Mouse (Mus musculus): ENCODE results near the gene Olfr1015. TPM values are rescaled to one million over a fixed set of nuclear protein-coding genes. Genes with fewer than 3 reads are reported as not detected.

Gene Olfr1015
- not detected in 2 replicates for polyA plus RNA-seq (2016; fragmentation: Nextera tagmentation; extraction: Ambion mirVana)

DNA sequence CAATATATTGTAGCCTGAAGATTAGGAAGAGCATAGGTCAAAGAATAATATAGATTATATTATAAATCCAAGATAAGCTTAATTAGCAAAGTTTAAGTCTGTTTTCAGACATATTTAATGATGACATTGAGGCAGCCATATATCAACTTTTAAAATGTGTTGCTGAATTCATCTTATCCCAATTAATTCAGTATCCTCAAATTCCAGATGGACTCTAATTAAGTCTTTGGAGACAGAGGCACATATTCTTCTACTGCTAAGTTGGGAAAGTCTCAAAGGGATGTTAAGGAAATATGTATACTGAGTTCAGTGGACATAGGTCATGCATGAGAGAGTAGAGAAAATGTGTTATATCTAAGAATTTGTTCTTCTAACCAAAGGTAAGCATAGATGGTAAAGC lies at the start of gene Olfr1015:
Gene Olfr1015, plus strand, starts transcription at position 301 of the 400 bp plus-strand sequence.
- no peak within 1 kb of the TSS for H3K4me2 ChIP-seq (replicated peaks)
- H3K36me3 ChIP-seq: no peaks in the 10 kb centered on the region
- H3K4me1 ChIP-seq: no peaks in the 10 kb centered on the region
- H3K9ac ChIP-seq: no peak within 1 kb of the TSS
- no peak within 1 kb of the TSS for H3K27ac ChIP-seq
- H3K4me3 ChIP-seq: no peak within 1 kb of the TSS
- no peaks in the 10 kb centered on the region for H3K27me3 ChIP-seq (replicated peaks)
- ATAC-seq (ENCODE audit: low FRiP score, low read depth): no peak
- H3K9me3 ChIP-seq: no peaks in the 10 kb centered on the region

DNA sequence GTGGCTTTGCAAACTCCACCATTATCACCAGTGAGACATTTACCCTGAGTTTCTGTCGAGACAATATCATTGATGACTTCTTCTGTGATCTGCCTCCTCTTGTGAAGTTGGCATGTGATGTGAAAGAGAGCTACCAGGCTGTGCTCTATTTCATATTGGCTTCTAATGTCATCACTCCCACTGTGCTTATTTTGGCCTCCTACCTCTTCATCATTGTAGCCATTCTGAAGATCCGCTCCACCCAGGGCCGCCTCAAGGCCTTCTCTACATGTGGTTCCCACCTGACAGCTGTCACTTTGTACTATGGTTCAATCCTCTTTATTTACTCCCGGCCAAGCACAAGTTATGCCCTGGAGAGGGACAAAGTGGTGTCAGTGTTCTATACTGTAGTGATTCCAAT lies 28.0 kb upstream of the Olfr1015 start:
- H3K9ac ChIP-seq: no peak overlapping the region
- H3K4me1 ChIP-seq: no peaks in the 10 kb centered on the region
- no peaks in the 10 kb centered on the region for H3K9me3 ChIP-seq
- no peaks in the 10 kb centered on the region for H3K36me3 ChIP-seq
- no peak overlapping the region for H3K4me3 ChIP-seq
- no peaks in the 10 kb centered on the region for H3K27me3 ChIP-seq (replicated peaks)
- no peak for ATAC-seq (ENCODE audit: low FRiP score, low read depth)
- WGBS: 87% methylated on average over 4 of the region's 4 CpGs
- H3K27ac ChIP-seq: no peak overlapping the region
- H3K4me2 ChIP-seq (replicated peaks): no peak overlapping the region

DNA sequence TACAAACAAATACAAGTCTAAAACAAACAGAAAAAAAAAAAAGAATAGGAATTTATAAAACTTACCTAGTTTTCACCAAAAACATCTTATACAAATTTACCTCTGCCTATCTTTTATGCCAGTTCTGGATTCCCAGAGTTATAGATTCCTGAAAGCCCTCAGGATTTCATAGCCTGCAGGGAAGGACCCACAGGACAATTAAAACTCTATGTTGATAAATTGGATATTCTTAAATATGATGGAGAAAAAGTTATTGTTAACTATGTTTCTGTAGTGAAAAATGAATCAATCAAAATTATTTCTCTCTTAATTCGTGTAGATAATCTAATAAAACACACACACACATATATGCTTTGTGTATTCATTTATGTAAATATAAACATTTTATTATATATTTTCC lies 19.2 kb upstream of the Olfr1015 start, which contains the start of gene Olfr1012:
Gene Olfr1012, minus strand, starts transcription at position 101 of the 400 bp plus-strand sequence.
- no peaks in the 10 kb centered on the region for H3K4me1 ChIP-seq
- no peaks in the 10 kb centered on the region for H3K9me3 ChIP-seq
- no peaks in the 10 kb centered on the region for H3K27me3 ChIP-seq (replicated peaks)
- H3K4me2 ChIP-seq (replicated peaks): no peak within 1 kb of the TSS
- no peak within 1 kb of the TSS for H3K27ac ChIP-seq
- no peak for ATAC-seq (ENCODE audit: low FRiP score, low read depth)
- H3K36me3 ChIP-seq: no peaks in the 10 kb centered on the region
- H3K9ac ChIP-seq: no peak within 1 kb of the TSS
- no peak within 1 kb of the TSS for H3K4me3 ChIP-seq
- WGBS: 63% methylated on average over 1 of the region's 1 CpGs

DNA sequence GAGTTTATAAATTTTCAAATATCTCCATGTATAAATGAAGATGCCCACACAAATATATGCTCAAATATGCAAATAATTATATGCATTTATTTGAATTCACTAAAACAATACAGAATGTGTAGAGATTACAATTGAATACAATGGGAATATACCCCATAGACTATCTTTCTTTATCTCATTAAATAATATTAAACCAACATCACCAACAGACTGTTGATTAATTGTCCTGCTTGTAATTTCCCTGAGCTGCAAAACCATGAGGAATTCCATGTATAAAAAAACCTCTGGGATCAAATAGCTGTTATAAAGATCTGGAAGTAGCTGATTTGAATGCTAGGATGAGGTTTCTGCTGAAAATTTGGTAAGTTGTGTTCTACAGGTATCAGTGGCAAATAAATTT lies 15.0 kb upstream of the Olfr1015 start, which contains the start of gene Olfr1013:
Gene Olfr1013, plus strand, starts transcription at position 301 of the 400 bp plus-strand sequence.
- no peaks in the 10 kb centered on the region for H3K4me1 ChIP-seq
- no peak within 1 kb of the TSS for H3K4me3 ChIP-seq
- H3K27me3 ChIP-seq (replicated peaks): no peaks in the 10 kb centered on the region
- no peaks in the 10 kb centered on the region for H3K36me3 ChIP-seq
- no peak within 1 kb of the TSS for H3K27ac ChIP-seq
- no peaks in the 10 kb centered on the region for H3K9me3 ChIP-seq
- no peak for ATAC-seq (ENCODE audit: low FRiP score, low read depth)
- no peak within 1 kb of the TSS for H3K4me2 ChIP-seq (replicated peaks)
- no peak within 1 kb of the TSS for H3K9ac ChIP-seq

DNA sequence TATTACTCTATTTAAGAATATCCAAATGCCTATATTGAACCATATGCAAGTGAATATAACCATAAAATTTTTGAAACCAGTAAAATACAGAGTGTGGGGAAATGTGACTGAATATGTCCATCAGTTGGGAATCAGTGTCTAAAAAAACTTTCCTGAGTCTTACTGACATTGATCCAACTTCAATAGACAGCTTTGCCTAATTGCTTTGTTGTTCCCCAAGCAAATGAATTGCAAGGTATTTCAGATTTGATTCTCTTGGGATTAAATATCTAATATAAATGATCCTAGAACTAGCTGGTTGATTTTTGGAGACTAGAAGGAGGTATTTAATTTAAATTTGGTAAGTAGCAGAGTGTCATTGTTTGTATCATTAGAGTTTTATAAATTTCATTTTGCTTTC lies 9.4 kb upstream of the Olfr1015 start, which contains the start of gene Olfr1014:
Gene Olfr1014, plus strand, starts transcription at position 301 of the 400 bp plus-strand sequence.
- H3K9ac ChIP-seq: no peak within 1 kb of the TSS
- H3K27ac ChIP-seq: no peak within 1 kb of the TSS
- ATAC-seq (ENCODE audit: low FRiP score, low read depth): no peak
- no peaks in the 10 kb centered on the region for H3K4me1 ChIP-seq
- H3K27me3 ChIP-seq (replicated peaks): no peaks in the 10 kb centered on the region
- no peaks in the 10 kb centered on the region for H3K9me3 ChIP-seq
- no peak within 1 kb of the TSS for H3K4me3 ChIP-seq
- no peak within 1 kb of the TSS for H3K4me2 ChIP-seq (replicated peaks)
- no peaks in the 10 kb centered on the region for H3K36me3 ChIP-seq

DNA sequence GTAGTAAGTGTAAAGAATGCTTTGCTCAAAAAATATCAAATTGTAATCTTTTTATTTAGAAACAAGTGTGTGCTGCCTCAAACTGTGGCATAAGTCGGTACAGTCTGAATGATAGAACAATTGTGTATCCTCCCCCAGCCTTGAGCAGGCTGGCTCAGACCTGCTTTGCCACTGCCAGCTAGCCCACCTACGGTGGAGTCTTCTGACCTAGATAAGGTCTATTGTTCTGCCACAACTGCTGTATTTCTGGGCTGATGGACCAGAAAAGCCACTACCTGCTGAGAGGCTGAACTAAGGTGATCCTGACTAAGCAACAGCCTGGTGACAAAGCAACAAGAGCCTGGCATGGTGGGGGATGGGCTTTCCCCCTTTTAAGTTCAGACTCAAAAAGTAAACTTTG lies 10.5 kb downstream of the Olfr1015 start:
- Histone ChIP-seq H3K27me3 (replicated peaks) (no peaks in the 10 kb centered on the region), H3K4me3 (no peak overlapping the region), H3K9ac (no peak overlapping the region), H3K4me1 (no peaks in the 10 kb centered on the region), H3K9me3 (no peaks in the 10 kb centered on the region), H3K36me3 (no peaks in the 10 kb centered on the region), H3K27ac (no peak overlapping the region), H3K4me2 (replicated peaks) (no peak overlapping the region)
- no peak for ATAC-seq (ENCODE audit: low FRiP score, low read depth)
- 55% methylated on average over 2 of the region's 2 CpGs for WGBS

DNA sequence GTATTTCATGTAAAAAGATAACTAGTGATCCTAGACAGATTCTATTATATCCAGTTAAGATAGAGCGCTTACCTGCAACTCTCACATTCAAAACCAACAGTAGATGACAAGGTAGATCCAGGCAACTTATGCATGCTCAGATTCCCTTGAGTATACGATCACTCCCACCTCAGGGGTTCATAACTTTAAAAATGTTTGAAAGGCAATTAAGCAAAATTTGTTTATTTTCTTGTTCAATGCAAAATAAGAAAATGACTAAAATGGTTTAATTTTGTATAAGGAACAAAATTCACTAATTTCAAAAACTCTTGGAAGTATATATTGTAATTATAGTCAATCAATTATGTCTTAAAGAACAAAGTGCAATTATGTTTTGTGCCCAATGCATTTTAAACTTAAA lies 20.6 kb downstream of the Olfr1015 start, which contains the start of gene Olfr1016:
Gene Olfr1016, minus strand, starts transcription at position 101 of the 400 bp plus-strand sequence.
- H3K9me3 ChIP-seq: no peaks in the 10 kb centered on the region
- H3K36me3 ChIP-seq: no peaks in the 10 kb centered on the region
- no peaks in the 10 kb centered on the region for H3K27me3 ChIP-seq (replicated peaks)
- H3K27ac ChIP-seq: no peak within 1 kb of the TSS
- H3K9ac ChIP-seq: no peak within 1 kb of the TSS
- ATAC-seq (ENCODE audit: low FRiP score, low read depth): no peak
- no peaks in the 10 kb centered on the region for H3K4me1 ChIP-seq
- H3K4me2 ChIP-seq (replicated peaks): no peak within 1 kb of the TSS
- H3K4me3 ChIP-seq: no peak within 1 kb of the TSS
- 93% methylated on average over 2 of the region's 2 CpGs for WGBS

DNA sequence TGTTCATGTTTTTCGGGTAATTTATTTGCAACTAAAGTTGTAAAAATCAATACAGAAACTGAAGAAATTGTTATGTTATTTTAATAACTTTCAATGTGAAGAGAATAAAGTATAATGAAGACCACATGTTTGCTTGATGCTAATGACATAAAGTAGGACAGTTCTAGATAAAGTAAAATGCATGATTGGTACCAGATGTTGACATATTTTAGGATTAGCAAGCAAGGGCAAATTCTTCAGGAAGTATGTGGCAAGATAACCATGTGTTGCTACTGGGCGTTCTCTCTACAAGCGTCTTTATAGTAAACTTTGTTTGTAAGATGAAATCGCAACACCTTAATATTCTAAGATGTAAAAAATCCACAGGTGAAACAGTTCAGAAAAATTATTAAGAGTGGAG lies 22.7 kb downstream of the Olfr1015 start:
- H3K27ac ChIP-seq: no peak overlapping the region
- H3K4me3 ChIP-seq: no peak overlapping the region
- no peaks in the 10 kb centered on the region for H3K27me3 ChIP-seq (replicated peaks)
- no peak for ATAC-seq (ENCODE audit: low FRiP score, low read depth)
- 88% methylated on average over 4 of the region's 4 CpGs for WGBS
- H3K9ac ChIP-seq: no peak overlapping the region
- H3K9me3 ChIP-seq: no peaks in the 10 kb centered on the region
- H3K4me2 ChIP-seq (replicated peaks): no peak overlapping the region
- H3K4me1 ChIP-seq: no peaks in the 10 kb centered on the region
- no peaks in the 10 kb centered on the region for H3K36me3 ChIP-seq

DNA sequence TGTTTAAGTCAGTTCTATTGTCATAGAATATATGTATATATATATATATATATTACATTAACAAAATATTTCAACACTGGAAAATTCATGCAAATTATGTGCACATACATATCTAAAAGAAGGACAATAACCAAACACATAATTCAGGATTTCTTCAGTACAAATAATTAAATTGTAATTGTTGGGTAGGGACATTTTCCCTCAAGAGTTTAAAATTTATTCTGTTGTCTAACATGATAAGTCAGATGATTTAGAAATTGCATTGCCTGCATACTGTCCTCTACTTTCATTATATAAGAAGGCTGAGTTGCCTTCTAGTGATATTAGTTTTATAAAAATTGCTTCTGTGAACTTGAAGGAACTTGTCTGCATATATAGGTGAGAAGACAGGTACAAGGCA lies 36.4 kb downstream of the Olfr1015 start, which contains the start of gene Olfr1018:
Gene Olfr1018, plus strand, starts transcription at position 301 of the 400 bp plus-strand sequence.
- H3K27me3 ChIP-seq (replicated peaks): no peaks in the 10 kb centered on the region
- no peak within 1 kb of the TSS for H3K4me2 ChIP-seq (replicated peaks)
- H3K9ac ChIP-seq: no peak within 1 kb of the TSS
- H3K36me3 ChIP-seq: no peaks in the 10 kb centered on the region
- no peaks in the 10 kb centered on the region for H3K9me3 ChIP-seq
- no peak within 1 kb of the TSS for H3K27ac ChIP-seq
- H3K4me3 ChIP-seq: no peak within 1 kb of the TSS
- no peak for ATAC-seq (ENCODE audit: low FRiP score, low read depth)
- H3K4me1 ChIP-seq: no peaks in the 10 kb centered on the region

Other genes with a start within 250 kb of the Olfr1015 start
- not detected in 2 replicates for gene Olfr996, start 202.8 kb upstream of the Olfr1015 start, polyA plus RNA-seq (2016; fragmentation: Nextera tagmentation; extraction: Ambion mirVana)
- gene Olfr998, start 193.1 kb upstream of the Olfr1015 start, polyA plus RNA-seq (2016; fragmentation: Nextera tagmentation; extraction: Ambion mirVana): not detected in 2 replicates
- not detected in 2 replicates for gene Olfr1000, start 170.1 kb upstream of the Olfr1015 start, polyA plus RNA-seq (2016; fragmentation: Nextera tagmentation; extraction: Ambion mirVana)
- gene Olfr1002, start 131.3 kb upstream of the Olfr1015 start, polyA plus RNA-seq (2016; fragmentation: Nextera tagmentation; extraction: Ambion mirVana): not detected in 2 replicates
- not detected in 2 replicates for gene Olfr154, start 117.6 kb upstream of the Olfr1015 start, polyA plus RNA-seq (2016; fragmentation: Nextera tagmentation; extraction: Ambion mirVana)
- gene Olfr1006, start 103.2 kb upstream of the Olfr1015 start, polyA plus RNA-seq (2016; fragmentation: Nextera tagmentation; extraction: Ambion mirVana): not detected in 2 replicates
- gene Olfr1008, start 92.6 kb upstream of the Olfr1015 start, polyA plus RNA-seq (2016; fragmentation: Nextera tagmentation; extraction: Ambion mirVana): not detected in 2 replicates
- not detected in 2 replicates for gene Olfr1009, start 66.6 kb upstream of the Olfr1015 start, polyA plus RNA-seq (2016; fragmentation: Nextera tagmentation; extraction: Ambion mirVana)
- not detected in 2 replicates for gene Olfr1012, start 19.3 kb upstream of the Olfr1015 start, polyA plus RNA-seq (2016; fragmentation: Nextera tagmentation; extraction: Ambion mirVana)
- gene Olfr1013, start 14.9 kb upstream of the Olfr1015 start, polyA plus RNA-seq (2016; fragmentation: Nextera tagmentation; extraction: Ambion mirVana): not detected in 2 replicates
- not detected in 2 replicates for gene Olfr1014, start 9.3 kb upstream of the Olfr1015 start, polyA plus RNA-seq (2016; fragmentation: Nextera tagmentation; extraction: Ambion mirVana)
- gene Olfr1016, start 20.5 kb downstream of the Olfr1015 start, polyA plus RNA-seq (2016; fragmentation: Nextera tagmentation; extraction: Ambion mirVana): not detected in 2 replicates
- gene Olfr1018, start 36.5 kb downstream of the Olfr1015 start, polyA plus RNA-seq (2016; fragmentation: Nextera tagmentation; extraction: Ambion mirVana): not detected in 2 replicates
- gene Olfr1019, start 63.5 kb downstream of the Olfr1015 start, polyA plus RNA-seq (2016; fragmentation: Nextera tagmentation; extraction: Ambion mirVana): not detected in 2 replicates
- not detected in 2 replicates for gene Olfr1020, start 65.0 kb downstream of the Olfr1015 start, polyA plus RNA-seq (2016; fragmentation: Nextera tagmentation; extraction: Ambion mirVana)
- not detected in 2 replicates for gene Olfr1022, start 86.6 kb downstream of the Olfr1015 start, polyA plus RNA-seq (2016; fragmentation: Nextera tagmentation; extraction: Ambion mirVana)
- gene Olfr1023, start 103.6 kb downstream of the Olfr1015 start, polyA plus RNA-seq (2016; fragmentation: Nextera tagmentation; extraction: Ambion mirVana): not detected in 2 replicates
- not detected in 2 replicates for gene Olfr1024, start 123.0 kb downstream of the Olfr1015 start, polyA plus RNA-seq (2016; fragmentation: Nextera tagmentation; extraction: Ambion mirVana)
- gene Olfr1025-ps1, start 133.2 kb downstream of the Olfr1015 start, polyA plus RNA-seq (2016; fragmentation: Nextera tagmentation; extraction: Ambion mirVana): not detected in 2 replicates
- not detected in 2 replicates for gene Olfr1026, start 139.5 kb downstream of the Olfr1015 start, polyA plus RNA-seq (2016; fragmentation: Nextera tagmentation; extraction: Ambion mirVana)
- gene Olfr1028, start 168.4 kb downstream of the Olfr1015 start, polyA plus RNA-seq (2016; fragmentation: Nextera tagmentation; extraction: Ambion mirVana): not detected in 2 replicates
- gene Olfr1029, start 191.9 kb downstream of the Olfr1015 start, polyA plus RNA-seq (2016; fragmentation: Nextera tagmentation; extraction: Ambion mirVana): not detected in 2 replicates
- gene Olfr1030, start 197.3 kb downstream of the Olfr1015 start, polyA plus RNA-seq (2016; fragmentation: Nextera tagmentation; extraction: Ambion mirVana): not detected in 2 replicates
- gene Olfr1031, start 208.3 kb downstream of the Olfr1015 start, polyA plus RNA-seq (2016; fragmentation: Nextera tagmentation; extraction: Ambion mirVana): not detected in 2 replicates
- not detected in 2 replicates for gene Olfr1032, start 223.5 kb downstream of the Olfr1015 start, polyA plus RNA-seq (2016; fragmentation: Nextera tagmentation; extraction: Ambion mirVana)
- gene Olfr1033, start 238.6 kb downstream of the Olfr1015 start, polyA plus RNA-seq (2016; fragmentation: Nextera tagmentation; extraction: Ambion mirVana): not detected in 2 replicates